Mouse (Mus musculus): ENCODE data around the gene Pagr1b.
A peak's percentile ranks its signal among the peaks of the same experiment; 100 is the strongest.

Pagr1b gene

GRCm38 (mm10) chr7:127016481-127016485 lies at the start of gene Pagr1b:
Gene Pagr1b, minus strand, starts transcription at chr7:127016484.
- Histone ChIP-seq H3K36me3 (ENCODE audit: insufficient read depth, low read length) (peaks cover 57% of the 10 kb centered on the region), H3K27me3 (ENCODE audit: insufficient read depth, low read length) (no peaks in the 10 kb centered on the region), H3K9me3 (ENCODE audit: low read length) (no peaks in the 10 kb centered on the region), H3K4me3 (replicated peaks; ENCODE audit: low read length) (peak within 1 kb of the TSS; percentile 97), H3K4me1 (replicated peaks; ENCODE audit: low read depth, low read length) (peaks cover 84% of the 10 kb centered on the region)
- TF ChIP-seq CTCF (conservative IDR thresholded peaks at IDR 0.05; ENCODE audit: low read length) (no peak), NANOG (IDR thresholded peaks at IDR 0.05; ENCODE audit: borderline replicate concordance, low read length) (no peak), POU5F1 (IDR thresholded peaks at IDR 0.05; ENCODE audit: borderline replicate concordance, low read length) (no peak)

GRCm38 (mm10) chr7:127065538-127065937 lies 49.3 kb upstream of the Pagr1b start:
- Histone ChIP-seq H3K4me1 (replicated peaks; ENCODE audit: low read depth, low read length) (peaks cover 11% of the 10 kb centered on the region), H3K27me3 (ENCODE audit: insufficient read depth, low read length) (peaks cover 7% of the 10 kb centered on the region), H3K4me3 (replicated peaks; ENCODE audit: low read length) (no peak overlapping the region), H3K36me3 (ENCODE audit: insufficient read depth, low read length) (no peaks in the 10 kb centered on the region), H3K9me3 (ENCODE audit: low read length) (no peaks in the 10 kb centered on the region)
- TF ChIP-seq CTCF (conservative IDR thresholded peaks at IDR 0.05; ENCODE audit: low read length), result peak; percentile 27
- TF ChIP-seq POU5F1 (IDR thresholded peaks at IDR 0.05; ENCODE audit: borderline replicate concordance, low read length), result no peak
- TF ChIP-seq NANOG (IDR thresholded peaks at IDR 0.05; ENCODE audit: borderline replicate concordance, low read length), result no peak

DNA sequence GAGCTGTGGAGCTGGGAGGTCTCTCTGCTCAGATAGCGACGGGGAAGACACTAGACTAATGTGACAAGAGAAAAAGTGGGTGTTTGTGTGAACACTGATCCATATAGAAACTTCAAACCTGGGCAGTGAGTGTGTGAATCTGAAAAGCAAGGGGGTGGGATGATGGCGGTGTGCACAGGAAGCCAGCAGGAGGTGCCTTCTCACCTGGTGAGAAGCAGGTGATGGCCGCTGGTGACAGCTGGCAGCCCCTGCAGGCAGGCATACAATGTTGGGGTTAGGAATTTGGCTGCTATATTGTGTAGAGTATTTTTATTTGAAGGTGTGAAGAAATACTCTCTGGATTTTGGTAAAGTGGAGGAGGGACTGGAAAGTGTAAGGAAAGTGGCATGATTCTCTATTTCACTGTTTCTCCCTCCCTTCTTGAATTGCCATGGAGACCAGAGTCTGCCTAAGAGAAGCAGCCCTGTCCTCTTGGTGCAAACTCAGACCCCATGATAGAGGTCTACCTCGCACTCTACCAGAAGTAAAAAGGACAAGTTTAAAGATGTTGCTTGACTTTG lies 38.8 kb upstream of the Pagr1b start:
- Histone ChIP-seq H3K4me1 (replicated peaks; ENCODE audit: low read depth, low read length) (peaks cover 6% of the 10 kb centered on the region; the same call in 1 of the 2 replicates), H3K27me3 (ENCODE audit: insufficient read depth, low read length) (peaks cover 12% of the 10 kb centered on the region), H3K4me3 (replicated peaks; ENCODE audit: low read length) (no peak overlapping the region), H3K36me3 (ENCODE audit: insufficient read depth, low read length) (no peaks in the 10 kb centered on the region), H3K9me3 (ENCODE audit: low read length) (no peaks in the 10 kb centered on the region)
- TF ChIP-seq POU5F1 (IDR thresholded peaks at IDR 0.05; ENCODE audit: borderline replicate concordance, low read length) (no peak), NANOG (IDR thresholded peaks at IDR 0.05; ENCODE audit: borderline replicate concordance, low read length) (no peak), CTCF (conservative IDR thresholded peaks at IDR 0.05; ENCODE audit: low read length) (no peak)

GRCm38 (mm10) chr7:127041851-127042672 lies 25.8 kb upstream of the Pagr1b start, which contains the start of gene Kif22:
Gene Kif22, minus strand, starts transcription at chr7:127042471.
- no peak for TF ChIP-seq CTCF (conservative IDR thresholded peaks at IDR 0.05; ENCODE audit: low read length)
- TF ChIP-seq NANOG (IDR thresholded peaks at IDR 0.05; ENCODE audit: borderline replicate concordance, low read length), result no peak
- no peak for TF ChIP-seq POU5F1 (IDR thresholded peaks at IDR 0.05; ENCODE audit: borderline replicate concordance, low read length)
- no peaks in the 10 kb centered on the region for H3K27me3 ChIP-seq (ENCODE audit: insufficient read depth, low read length)
- peaks cover 27% of the 10 kb centered on the region for H3K36me3 ChIP-seq (ENCODE audit: insufficient read depth, low read length)
- no peaks in the 10 kb centered on the region for H3K9me3 ChIP-seq (ENCODE audit: low read length)
- peaks cover 53% of the 10 kb centered on the region for H3K4me1 ChIP-seq (replicated peaks; ENCODE audit: low read depth, low read length)
- peak within 1 kb of the TSS; percentile 98 for H3K4me3 ChIP-seq (replicated peaks; ENCODE audit: low read length)

DNA sequence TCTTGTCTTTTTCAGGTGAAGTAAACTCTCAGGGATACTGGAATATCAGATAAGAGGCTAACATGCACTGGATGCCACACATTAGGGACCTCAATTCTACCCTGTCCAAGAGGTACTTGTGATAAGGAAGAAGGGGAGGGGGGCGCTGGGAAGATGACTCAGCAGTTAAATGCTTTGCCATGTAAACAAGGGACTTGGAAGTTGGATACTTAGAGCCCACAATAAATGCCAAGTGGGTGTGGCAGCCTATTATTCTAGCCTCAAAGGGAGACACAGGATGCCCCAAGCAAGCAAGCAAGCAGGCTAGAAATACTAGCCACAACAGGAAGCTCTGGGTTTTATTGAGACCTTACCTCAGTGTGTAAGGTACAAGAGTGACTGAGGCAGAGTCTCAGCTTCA lies 15.0 kb upstream of the Pagr1b start:
- H3K36me3 ChIP-seq (ENCODE audit: insufficient read depth, low read length), result peaks cover 85% of the 10 kb centered on the region
- peak overlapping the region; percentile 29 for H3K4me3 ChIP-seq (replicated peaks; ENCODE audit: low read length)
- no peaks in the 10 kb centered on the region for H3K9me3 ChIP-seq (ENCODE audit: low read length)
- H3K27me3 ChIP-seq (ENCODE audit: insufficient read depth, low read length), result no peaks in the 10 kb centered on the region
- TF ChIP-seq POU5F1 (IDR thresholded peaks at IDR 0.05; ENCODE audit: borderline replicate concordance, low read length), result no peak
- no peak for TF ChIP-seq NANOG (IDR thresholded peaks at IDR 0.05; ENCODE audit: borderline replicate concordance, low read length)
- no peak for TF ChIP-seq CTCF (conservative IDR thresholded peaks at IDR 0.05; ENCODE audit: low read length)
- H3K4me1 ChIP-seq (replicated peaks; ENCODE audit: low read depth, low read length), result peaks cover 85% of the 10 kb centered on the region

- H3K27me3 ChIP-seq (ENCODE audit: insufficient read depth, low read length), result no peaks in the 10 kb centered on the region
- peaks cover 75% of the 10 kb centered on the region for H3K4me1 ChIP-seq (replicated peaks; ENCODE audit: low read depth, low read length)
- peaks cover 77% of the 10 kb centered on the region for H3K36me3 ChIP-seq (ENCODE audit: insufficient read depth, low read length)
- H3K4me3 ChIP-seq (replicated peaks; ENCODE audit: low read length), result no peak overlapping the region
- no peaks in the 10 kb centered on the region for H3K9me3 ChIP-seq (ENCODE audit: low read length)
- TF ChIP-seq POU5F1 (IDR thresholded peaks at IDR 0.05; ENCODE audit: borderline replicate concordance, low read length) (no peak), NANOG (IDR thresholded peaks at IDR 0.05; ENCODE audit: borderline replicate concordance, low read length) (no peak), CTCF (conservative IDR thresholded peaks at IDR 0.05; ENCODE audit: low read length) (no peak)
Measured at GRCm38 (mm10) chr7:127030172-127030571, 13.9 kb upstream of the Pagr1b start.

- Histone ChIP-seq H3K27me3 (ENCODE audit: insufficient read depth, low read length) (no peaks in the 10 kb centered on the region), H3K9me3 (ENCODE audit: low read length) (no peaks in the 10 kb centered on the region), H3K36me3 (ENCODE audit: insufficient read depth, low read length) (peaks cover 77% of the 10 kb centered on the region), H3K4me3 (replicated peaks; ENCODE audit: low read length) (peak overlapping the region; percentile 86), H3K4me1 (replicated peaks; ENCODE audit: low read depth, low read length) (peaks cover 74% of the 10 kb centered on the region)
- TF ChIP-seq POU5F1 (IDR thresholded peaks at IDR 0.05; ENCODE audit: borderline replicate concordance, low read length) (no peak), NANOG (IDR thresholded peaks at IDR 0.05; ENCODE audit: borderline replicate concordance, low read length) (no peak), CTCF (conservative IDR thresholded peaks at IDR 0.05; ENCODE audit: low read length) (no peak)
Measured at GRCm38 (mm10) chr7:127027885-127028284, 11.6 kb upstream of the Pagr1b start.

DNA sequence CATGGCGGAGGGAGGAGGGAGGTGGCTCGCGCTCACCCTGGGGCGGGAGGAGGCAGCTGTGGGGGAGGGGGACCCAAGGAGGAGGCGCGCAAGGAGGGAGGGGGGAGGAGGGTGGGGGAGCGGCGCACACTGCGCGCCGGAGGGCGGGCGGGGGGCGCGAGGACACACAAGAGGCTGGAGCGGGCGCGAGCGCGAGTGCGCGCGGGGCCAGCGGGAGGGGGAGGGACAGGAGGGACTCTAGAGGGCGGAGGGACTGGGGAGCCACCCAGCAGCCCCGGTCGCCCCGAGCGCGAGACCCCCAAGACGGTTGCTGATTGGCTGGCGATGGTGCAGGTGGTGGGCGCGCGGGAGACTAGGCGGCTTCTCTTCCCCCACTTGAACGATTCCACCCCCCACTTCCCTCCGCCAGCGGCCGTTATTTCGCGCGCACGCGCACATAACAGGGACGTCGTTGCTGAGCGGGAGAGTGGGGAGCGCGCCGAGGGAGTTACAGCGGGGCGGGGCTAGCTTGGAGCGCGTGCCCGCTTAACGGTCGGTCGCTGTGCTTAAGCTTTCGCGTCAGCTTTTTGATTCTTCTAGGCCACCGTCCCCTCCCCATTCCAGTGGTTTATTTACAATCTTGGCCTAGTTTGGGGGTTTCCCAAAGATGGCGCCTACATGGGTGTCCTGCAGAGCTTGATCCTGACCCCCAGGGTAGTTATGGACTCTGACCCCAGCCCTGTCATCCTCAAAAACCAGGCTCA lies 10.9 kb upstream of the Pagr1b start, which contains the start of gene Maz:
Gene Maz, minus strand, starts transcription at position 54 of the 743 bp plus-strand sequence.
- TF ChIP-seq NANOG (IDR thresholded peaks at IDR 0.05; ENCODE audit: borderline replicate concordance, low read length) (no peak), POU5F1 (IDR thresholded peaks at IDR 0.05; ENCODE audit: borderline replicate concordance, low read length) (no peak), CTCF (conservative IDR thresholded peaks at IDR 0.05; ENCODE audit: low read length) (no peak)
- H3K4me3 ChIP-seq (replicated peaks; ENCODE audit: low read length), result peak within 1 kb of the TSS; percentile 94

More for the DNA sequence above, 10.9 kb upstream of the Pagr1b start, which contains the start of gene Maz:
- Histone ChIP-seq H3K4me1 (replicated peaks; ENCODE audit: low read depth, low read length) (peaks cover 74% of the 10 kb centered on the region), H3K9me3 (ENCODE audit: low read length) (no peaks in the 10 kb centered on the region), H3K27me3 (ENCODE audit: insufficient read depth, low read length) (no peaks in the 10 kb centered on the region), H3K36me3 (ENCODE audit: insufficient read depth, low read length) (peaks cover 77% of the 10 kb centered on the region)

Measured in E14TG2a.4 (cell line).